Mouse (Mus musculus) retina, adult 2 months (tissue): ENCODE measurements around the gene Pla2g4b.

Source experiments
- DNase-seq: peaks from one replicate; pipeline ENCODE4 v3.0.0-alpha.2; 2012; ENCODE audit warnings: low read depth, low spot score

Gene Pla2g4b

DNA sequence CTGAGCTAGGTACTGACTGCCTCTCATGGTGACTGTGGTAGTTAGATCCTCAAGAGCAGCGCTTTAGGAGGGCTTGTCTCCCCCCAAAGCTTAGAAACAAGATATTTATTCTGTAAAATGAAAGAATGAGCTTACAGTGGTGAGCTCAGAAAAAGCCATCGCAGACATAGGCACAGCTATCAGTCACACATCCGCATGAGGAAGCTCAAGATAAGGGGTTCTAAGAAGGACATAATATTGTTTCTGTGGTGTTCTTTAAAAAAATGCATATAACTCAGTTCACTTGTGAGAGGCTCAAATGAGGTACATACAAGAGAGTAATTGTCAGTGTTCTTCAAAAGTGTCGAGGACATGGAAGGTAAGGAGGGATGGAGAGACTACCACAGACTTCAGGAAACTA is 17.3 kb upstream of the Pla2g4b start:
- DNase-seq = no peak

DNA sequence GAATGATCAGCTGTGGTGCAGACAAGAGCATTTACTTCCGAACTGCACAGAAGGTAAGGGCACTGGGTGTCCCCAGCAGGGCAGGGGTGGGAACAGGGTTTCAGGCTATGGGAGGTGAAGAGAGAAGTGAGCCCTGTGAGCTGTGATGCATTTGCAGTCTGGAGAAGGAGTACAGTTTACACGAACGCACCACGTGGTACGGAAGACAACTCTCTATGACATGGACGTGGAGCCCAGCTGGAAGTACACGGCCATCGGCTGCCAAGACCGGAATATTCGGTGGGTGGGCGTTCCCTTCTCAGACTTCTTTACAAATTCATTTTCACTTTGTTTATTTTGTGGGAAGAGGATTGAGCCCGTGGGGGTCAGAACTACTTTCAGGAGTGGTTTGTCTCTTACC is 15.6 kb upstream of the Pla2g4b start:
- no peak for DNase-seq

DNA sequence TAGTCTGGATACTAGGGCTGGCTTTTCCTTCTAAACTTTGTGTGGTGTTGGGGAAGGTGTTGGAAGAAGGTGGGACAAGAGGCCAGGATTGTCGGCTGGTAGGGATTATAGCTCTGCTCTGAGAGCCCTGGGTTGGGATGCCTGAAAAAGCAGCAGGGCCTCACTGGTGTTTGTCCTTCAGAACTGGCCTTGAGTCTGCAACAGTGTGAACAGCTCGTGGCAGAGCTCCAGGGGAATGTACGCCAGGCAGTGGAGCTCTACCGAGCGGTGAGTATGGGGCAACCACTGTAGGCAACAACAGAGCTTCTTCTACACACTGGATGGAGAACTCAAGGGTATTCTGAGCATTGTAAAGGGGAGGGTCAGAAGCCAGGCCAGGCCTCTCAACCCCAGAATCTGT is 8.9 kb upstream of the Pla2g4b start:
- no peak for DNase-seq

DNA sequence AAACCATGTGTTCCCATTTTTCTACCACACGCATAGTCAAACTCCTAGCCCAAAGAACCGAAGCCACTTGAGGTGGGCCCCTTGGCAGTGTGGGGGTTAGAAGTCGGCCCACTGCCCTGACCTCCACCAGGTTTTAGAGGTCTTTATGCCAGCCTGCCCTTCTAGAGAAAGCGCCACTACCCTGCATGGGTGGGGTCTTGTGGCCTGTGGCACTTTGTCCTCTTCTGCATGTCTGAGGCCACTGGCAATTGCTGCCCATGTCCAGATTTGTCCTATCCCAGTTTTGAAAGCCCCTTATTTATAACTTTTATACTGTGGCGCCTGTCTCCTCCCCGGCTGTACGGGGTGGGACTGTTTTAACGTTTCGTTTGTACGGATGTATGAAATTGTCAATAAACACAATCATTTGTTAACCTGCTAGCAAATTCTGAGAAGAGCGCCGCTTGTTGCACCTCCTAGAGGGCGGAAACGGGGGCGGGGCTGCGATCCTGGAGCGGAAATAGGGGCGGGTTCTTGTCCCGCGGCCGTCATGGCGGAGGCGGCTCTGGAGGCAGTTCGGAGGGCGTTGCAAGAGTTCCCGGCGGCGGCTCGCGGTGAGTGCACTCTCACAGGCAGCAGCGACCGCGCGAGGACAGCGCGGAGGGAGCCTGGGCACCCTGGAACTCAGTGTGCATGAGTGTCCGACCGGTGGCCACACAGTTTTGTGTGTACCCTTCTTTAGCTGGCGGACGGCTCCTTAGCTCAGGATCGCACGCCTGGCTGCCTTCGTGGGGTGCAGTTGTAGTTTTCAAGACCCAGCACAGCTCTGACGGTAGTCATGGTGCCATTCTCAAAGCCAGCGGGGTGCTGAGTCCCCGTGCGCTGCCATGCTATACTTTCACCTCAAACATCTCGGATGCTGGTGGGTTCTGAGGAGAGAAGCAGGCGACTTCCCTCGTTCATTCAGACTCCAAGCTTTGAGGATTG is 6.0 kb upstream of the Pla2g4b start, which contains the start of the genes Jmjd7 and Gm28042:
Jmjd7 (plus strand) TSS at position 500 of the 966 bp plus-strand sequence.
Gm28042 (plus strand) TSS at position 510 of the 966 bp plus-strand sequence.
- DNase-seq = peak; percentile 57

DNA sequence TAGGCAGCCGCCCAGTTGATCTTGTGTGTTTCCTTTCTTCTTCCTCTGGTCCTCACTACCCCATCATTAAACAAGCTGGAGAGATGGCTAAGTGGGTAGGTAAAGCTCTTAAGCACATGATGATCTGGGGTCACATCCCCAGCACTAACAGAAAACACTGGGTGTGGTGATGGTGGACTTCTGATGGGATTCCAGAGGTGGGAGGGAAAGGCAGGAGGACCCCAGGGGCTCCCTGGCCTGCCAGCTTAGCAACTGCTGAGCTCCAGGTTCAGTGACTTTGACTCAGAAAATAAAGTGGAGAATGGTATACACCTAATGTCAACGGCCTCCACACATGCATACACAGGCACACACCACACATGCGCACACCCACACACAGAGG is 5.3 kb upstream of the Pla2g4b start:
- no peak for DNase-seq

DNA sequence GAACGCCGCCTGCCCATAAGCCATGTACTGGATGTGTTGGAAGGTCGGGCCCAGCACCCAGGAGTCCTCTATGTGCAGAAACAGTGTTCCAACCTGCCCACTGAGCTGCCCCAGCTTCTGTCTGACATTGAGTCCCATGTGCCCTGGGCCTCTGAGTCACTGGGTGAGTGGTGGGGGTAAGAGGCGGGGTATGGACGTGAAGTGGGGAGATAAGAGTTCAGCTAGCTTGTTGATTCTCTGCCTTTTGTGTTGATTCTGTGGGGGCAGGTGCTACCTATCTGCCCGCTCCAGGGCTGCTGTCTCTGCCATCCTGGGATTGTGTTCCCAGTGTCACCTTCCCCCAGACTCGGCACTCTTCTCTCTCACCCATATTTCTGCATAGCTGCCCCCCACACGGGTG is 2.8 kb upstream of the Pla2g4b start:
- no peak for DNase-seq

DNA sequence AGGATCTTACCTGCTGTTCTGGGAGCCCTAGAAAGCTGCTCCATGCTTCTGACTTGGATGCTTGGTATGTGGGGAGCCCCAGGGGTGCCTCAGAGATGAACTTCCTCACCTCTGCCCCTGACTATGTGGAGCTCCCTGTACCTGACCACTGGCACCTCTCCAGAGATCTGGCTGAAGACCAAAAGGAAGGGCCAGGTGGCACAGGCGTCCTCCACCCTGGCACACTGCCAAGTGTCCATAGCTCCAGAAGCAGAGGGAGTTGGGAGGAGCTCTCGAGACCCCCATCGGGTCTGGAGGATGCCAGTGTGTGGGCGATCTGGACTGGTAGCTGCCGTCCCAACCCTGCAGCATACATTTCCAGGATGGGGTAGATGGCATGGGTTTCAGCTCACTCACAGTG is 509 bp downstream of the Pla2g4b start:
- DNase-seq = no peak

DNA sequence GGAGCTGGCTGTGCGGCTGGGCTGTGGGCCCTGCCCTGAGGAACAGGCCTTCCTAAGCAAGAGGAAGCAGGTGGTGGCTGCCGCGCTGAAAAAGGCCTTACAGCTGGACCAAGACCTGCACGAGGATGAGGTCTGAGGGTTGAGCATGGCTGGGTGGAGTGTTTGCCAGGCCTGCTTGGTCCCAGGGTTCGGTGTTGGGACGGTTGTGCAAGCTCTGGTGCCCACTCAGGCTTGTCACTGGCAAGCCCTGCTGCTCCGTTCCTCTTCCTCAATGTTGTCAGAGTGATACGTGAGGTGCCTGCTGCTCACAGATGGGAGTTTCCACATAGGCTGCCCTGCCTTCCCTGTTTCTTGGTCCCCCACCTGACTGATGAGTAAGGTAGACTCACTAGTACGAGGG is 4.5 kb downstream of the Pla2g4b start:
- DNase-seq = no peak

DNA sequence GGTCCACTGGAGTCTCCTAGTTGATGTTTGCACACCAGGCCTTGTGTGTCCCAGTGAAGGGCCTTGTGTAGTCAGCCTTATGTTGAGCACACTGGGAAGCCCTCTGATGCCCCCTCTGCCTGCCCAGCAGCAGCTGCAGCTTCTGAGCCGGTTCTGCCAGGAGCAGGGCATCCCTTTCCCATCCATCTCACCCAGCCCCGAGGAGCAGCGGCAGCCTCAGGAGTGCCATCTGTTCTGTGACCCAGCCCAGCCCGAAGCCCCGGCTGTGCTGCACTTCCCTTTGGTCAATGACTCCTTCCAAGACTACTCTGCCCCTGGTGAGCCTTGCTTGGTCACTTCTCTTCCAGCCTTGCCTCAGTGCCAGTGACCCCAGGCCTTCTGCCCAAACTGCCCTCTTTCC is 7.8 kb downstream of the Pla2g4b start:
- no peak for DNase-seq

DNA sequence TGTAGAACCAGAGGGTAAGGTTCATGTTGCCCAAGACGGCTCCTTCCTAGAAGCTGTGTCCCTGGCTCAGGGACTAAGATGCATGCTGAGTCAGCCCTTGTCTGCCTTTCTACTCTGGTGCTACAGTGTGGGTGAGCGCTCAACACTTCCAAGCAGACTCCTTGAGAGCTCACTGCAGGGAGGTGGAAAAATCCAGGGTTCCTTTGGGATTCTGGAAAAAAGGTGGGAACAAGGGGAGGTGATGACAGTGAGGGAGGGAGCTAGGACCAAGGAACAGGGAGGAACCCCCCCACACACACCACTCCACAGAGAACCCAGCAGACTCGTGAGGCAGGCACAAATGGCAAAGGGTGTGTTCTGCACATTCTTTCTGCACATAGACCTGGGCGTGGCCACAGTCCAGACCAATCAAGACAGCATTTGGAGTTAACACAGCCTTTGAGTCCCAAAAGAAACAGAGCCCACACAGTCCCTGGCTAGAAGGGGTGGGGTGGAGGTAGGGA is 10.9 kb downstream of the Pla2g4b start:
- DNase-seq = no peak

DNA sequence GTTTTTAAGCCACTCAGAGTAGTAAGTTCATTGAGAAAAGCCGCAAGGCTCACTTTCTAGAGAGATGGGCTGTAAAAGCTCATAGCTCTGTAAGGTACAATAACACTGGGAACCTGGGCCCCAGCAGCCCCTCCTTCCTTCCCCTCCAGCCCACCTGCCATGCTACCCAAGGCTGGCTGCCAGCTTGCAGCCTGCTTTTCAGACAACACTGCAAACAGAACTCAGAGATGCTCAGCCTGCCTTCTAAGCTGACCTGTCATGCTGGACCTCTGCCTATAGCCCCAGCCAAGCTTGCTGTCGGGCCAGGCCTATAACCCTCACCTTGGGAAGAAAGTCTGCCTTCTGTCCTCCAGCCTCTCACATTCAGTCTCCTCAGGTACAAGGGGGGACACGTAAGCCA is 11.5 kb downstream of the Pla2g4b start:
- DNase-seq = no peak

DNA sequence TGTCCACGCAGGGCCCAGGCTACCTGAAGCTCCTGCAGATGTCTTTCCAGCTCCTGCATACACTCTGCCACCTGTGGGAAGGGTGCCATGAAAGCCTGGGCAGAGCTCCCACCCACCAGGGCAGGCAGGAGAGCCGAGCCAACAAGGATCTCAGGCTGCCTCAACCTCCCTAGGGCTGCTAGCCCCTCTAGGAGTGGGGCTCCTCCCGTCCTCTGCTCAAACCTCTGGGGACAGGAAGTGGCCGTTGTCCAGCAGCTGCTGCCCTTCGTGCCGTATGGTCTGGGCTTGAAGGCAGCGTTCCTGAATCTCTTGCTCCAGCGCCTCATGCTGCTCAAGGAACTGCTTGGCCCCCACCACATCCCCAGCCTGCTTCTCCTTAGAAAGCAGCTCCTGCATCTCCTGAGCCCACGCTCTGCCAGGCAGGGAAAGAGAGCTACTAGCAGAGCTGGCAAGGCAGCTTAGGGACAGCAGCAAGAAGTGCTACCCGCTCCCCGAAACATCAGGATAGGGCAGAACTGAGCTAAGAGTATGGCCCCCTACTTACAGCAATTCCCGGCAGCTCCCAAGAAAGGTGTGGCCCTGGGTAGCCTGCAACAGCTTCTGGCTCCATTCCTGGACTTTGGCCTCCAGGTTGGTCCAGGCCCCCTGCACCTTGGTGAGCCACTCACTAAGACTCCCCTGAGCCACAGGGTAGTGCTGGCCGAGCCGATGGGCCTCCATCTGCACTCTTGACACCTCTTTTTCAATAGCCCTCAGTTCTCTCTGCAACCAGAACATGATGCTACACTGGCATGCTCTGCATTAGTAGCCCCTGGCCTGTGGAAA is 13.5 kb downstream of the Pla2g4b start:
- no peak for DNase-seq

DNA sequence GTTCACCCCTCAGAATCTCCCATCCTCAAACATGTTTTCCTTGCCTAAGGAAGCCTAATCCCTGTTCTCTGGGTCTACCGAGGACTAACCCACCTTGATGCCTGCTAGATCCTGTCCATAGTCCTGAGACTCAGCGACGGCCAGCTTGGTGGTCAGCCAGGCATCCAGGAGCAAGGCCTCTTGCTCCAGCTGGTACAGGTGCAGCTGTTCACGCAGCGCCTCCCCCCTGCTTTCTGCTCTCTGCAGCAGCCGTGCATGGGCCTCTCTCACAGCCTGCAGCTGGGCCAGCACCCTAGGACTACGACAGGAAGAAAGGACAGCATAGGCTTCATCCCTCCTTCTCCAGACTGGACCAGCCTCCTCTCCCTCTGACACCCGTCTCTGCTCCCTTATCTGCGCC is 15.0 kb downstream of the Pla2g4b start:
- no peak for DNase-seq

DNA sequence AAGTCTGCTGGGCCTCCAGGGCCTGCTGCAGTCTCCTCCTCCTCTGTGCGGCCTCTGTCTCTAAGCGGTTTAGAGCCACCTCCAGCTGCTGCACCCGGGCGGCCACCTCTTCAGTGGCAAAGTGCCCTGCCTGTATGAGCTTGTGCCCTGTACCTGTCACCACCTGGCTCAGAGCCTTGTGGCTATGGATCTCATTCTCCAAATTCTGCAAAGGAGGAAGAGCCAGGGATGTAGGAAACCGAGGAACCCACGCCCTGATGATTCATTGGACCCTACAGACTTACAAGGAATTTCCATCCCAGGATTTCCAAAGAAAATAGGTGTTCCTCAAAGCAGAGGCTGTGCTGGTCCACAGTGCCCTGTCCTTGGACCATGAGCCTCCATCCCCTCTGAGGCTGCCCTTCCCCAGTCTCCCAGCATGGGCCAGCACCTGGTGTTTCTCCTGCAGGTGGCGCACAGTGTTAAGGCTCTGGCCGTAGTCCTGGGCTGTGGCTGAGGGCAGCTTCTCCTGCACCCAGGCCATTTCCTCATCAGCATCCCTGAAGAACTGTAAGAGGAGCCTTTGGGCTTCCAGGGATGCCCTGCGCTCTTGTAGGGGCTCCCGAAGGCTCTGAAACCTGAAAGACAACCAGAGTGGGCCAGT is 16.5 kb downstream of the Pla2g4b start:
- DNase-seq = no peak

DNA sequence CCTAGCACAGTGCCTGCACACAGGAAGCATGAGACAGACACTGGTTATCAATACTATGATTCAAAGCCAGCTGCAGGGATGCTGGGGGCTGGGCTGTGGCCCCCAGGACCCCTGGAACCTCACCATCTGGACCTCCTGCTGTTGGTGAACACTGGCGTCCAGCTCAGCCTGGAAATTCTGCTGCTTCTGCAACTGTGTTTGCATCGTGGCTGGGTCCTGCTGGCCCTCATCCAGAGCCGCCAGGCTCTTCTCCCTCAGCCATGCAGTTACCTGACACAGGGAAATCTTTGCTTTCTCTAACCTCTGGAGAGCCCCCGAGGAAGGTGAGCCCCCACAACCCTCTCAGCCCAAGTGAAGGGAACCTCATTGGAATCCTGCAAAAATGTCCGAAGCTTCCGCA is 18.2 kb downstream of the Pla2g4b start:
- no peak for DNase-seq

DNA sequence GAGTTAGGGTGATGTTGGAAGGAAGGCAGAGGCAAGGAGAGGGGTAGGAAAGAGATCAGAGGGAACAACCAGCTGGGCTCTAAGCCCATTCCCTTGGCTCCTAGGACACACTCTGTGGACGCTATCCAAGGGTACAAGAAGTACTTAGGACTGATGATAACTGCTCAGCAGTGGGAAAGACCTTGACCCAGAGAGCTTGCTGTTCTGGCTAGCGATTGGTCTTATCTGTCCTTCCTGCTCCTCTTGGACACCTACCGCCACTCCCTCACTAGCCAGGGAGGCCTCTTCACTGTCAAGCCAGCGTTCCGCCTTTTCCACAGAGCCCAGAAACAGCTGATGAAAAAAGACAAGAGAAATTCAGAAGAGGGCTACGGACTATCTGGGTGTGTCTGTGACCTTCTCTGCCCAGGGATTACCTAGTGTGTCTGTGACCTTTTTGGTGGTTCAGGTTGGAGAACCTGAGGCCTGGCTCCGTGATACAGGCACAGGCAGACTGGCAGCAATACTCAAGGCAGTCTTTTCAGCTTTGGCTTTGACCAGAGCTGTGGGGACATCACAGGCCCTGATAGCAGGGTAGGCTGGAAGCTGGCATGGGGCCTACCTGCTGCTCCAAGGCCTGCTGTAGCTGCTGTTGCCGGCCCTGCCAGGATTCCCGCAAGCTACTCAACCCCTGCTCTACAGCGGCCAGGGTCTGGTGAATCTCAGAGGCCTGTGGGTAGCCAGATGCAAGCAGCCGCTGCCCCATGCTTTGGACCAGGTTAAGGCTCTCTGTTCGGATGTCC is 21.7 kb downstream of the Pla2g4b start:
- no peak for DNase-seq

DNA sequence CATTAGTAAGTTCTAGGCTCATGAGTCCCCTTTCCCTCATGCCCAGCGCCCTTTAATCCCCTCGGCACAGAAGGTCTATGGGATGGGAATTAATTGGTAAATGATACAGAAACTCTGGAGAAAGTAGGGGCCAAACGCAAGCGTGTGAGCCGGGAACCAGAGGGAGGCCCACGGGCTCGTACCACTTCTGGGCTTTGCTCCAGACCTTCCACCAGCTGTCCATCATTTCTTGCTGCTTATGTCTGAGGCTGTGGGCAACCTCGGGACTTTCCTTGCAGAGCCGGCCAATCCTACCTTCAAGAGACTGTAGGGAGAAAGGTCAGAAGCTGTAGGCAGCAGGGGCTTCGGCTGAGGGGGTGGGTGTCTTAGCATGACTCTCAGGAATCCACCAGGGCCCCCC is 22.7 kb downstream of the Pla2g4b start:
- no peak for DNase-seq

DNA sequence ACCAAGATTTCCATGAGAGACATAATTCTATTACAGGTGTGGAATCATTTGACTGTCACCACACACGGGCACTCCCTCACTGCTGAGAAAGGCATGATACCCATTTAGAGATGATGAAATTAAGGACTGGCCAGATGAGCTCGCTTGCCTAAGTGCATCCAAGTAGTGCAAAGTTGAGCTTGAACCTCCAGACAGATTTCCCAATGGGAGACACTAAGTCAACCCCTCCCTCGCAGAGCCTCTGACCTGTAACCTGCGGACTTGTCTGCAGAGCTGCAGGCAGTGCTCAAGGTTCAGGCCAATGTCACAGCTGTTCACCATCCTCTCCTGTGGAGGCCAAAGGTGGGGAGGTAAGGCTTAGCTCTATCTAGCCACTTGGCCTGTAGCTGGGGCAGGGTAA is 25.6 kb downstream of the Pla2g4b start:
- no peak for DNase-seq

DNA sequence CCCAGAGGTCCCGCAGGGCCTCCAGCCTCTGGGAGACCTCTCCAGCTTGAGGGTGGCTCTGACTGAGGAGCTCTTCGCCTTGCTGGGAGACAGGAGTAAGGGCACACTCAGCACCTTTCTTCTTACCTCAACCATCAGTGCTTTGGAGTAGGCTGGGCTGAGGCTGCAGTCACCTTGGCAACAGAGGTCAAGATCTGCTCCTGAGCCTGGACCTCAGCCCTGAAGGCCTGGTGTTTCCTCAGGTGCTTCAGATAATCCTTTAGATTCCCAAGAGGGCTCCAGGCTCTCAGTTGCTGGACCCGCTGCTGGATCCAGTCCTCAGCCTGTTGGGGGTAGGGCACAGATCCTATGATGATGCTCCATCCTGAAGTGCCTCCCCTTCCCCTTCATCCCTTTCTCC is 26.2 kb downstream of the Pla2g4b start:
- no peak for DNase-seq

DNA sequence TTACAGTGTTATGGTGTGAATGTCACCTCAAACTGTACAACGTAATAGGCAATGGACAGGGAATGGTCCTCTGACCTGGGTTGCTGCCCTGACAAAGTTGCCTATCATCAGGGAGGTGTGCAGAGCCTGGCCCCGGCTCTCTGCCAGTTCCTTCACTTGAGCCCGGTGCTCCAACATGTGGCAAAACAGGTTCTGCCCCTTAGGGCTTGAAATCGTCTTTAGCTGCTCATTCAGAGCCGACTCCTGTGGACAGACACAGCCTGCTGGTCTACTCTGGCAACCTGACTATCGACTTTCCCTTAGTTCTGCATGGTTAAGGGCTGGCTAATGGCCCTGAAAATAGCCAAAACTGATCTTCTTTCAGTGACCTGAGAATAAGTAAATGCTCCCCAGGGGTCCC is 27.0 kb downstream of the Pla2g4b start:
- DNase-seq = no peak

DNA sequence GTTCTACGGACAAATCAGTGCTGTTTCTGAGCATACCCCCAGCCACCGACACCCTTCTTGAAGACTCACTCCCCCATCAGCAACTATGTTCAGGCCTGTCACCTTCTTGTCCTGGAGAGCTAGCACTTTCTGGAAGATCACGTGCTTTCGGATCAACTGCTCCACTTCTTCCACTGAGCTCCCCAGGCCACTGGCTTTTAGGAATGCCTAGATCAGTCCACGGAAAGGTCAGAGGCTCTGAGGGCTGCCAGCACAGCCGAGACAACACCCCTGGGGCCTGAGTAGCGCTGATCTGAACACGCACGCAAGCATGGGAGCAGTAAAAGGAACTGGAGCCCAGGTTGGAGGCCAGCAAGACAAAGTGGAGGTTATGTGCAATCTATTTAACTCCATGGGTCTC is 27.4 kb downstream of the Pla2g4b start:
- no peak for DNase-seq
